Mouse (Mus musculus): ENCODE measurements around the gene AL732309.1. TPM values are rescaled to one million over a fixed set of nuclear protein-coding genes. Genes with fewer than 3 reads are reported as not detected.

AL732309.1 gene
- polyA plus RNA-seq, 2 experiments from 2014 or later, result 5.9 to 7.1 TPM

- no peak for ATAC-seq
Observed at GRCm38 (mm10) chr2:25237522-25237921, 9.1 kb downstream of the AL732309.1 start.

GRCm38 (mm10) chr2:25236614-25237013, 10.0 kb downstream of the AL732309.1 start, which contains the start of gene Rnf224:
TSS of gene Rnf224 (minus strand) at chr2:25236787.
- no peak for ATAC-seq

GRCm38 (mm10) chr2:25234551-25235220, 12.0 kb downstream of the AL732309.1 start:
- ATAC-seq, result no peak

- no peak for ATAC-seq
Observed at GRCm38 (mm10) chr2:25234050-25234449, 12.6 kb downstream of the AL732309.1 start, which contains the start of gene Slc34a3. TSS of gene Slc34a3 (minus strand) at chr2:25234364.

GRCm38 (mm10) chr2:25233421-25233820, 13.2 kb downstream of the AL732309.1 start:
- no peak for ATAC-seq

- ATAC-seq, result no peak
Observed at GRCm38 (mm10) chr2:25231038-25231437, 15.6 kb downstream of the AL732309.1 start.

GRCm38 (mm10) chr2:25230581-25230980, 16.1 kb downstream of the AL732309.1 start:
- ATAC-seq, result no peak

- no peak for ATAC-seq
Observed at GRCm38 (mm10) chr2:25229582-25229981, 17.1 kb downstream of the AL732309.1 start.

- ATAC-seq, result no peak
Observed at GRCm38 (mm10) chr2:25228995-25229530, 17.6 kb downstream of the AL732309.1 start.

GRCm38 (mm10) chr2:25228431-25228889, 18.2 kb downstream of the AL732309.1 start:
- peak; percentile 52 for ATAC-seq

GRCm38 (mm10) chr2:25227406-25227805, 19.3 kb downstream of the AL732309.1 start:
- no peak for ATAC-seq

GRCm38 (mm10) chr2:25226864-25227263, 19.8 kb downstream of the AL732309.1 start:
- no peak for ATAC-seq

- no peak for ATAC-seq
Observed at GRCm38 (mm10) chr2:25225811-25226379, 20.8 kb downstream of the AL732309.1 start.

- peak; percentile 86 for ATAC-seq
Observed at GRCm38 (mm10) chr2:25224766-25225752, 21.6 kb downstream of the AL732309.1 start.

- ATAC-seq, result no peak
Observed at GRCm38 (mm10) chr2:25224492-25224765, 22.2 kb downstream of the AL732309.1 start, which contains the start of gene Tubb4b. TSS of gene Tubb4b (minus strand) at chr2:25224702.

- ATAC-seq, result peak; percentile 12
Observed at GRCm38 (mm10) chr2:25223681-25224491, 22.8 kb downstream of the AL732309.1 start.

GRCm38 (mm10) chr2:25221331-25221772, 25.3 kb downstream of the AL732309.1 start:
- ATAC-seq, result no peak

GRCm38 (mm10) chr2:25218445-25218844, 28.2 kb downstream of the AL732309.1 start, which contains the start of gene Fam166a:
TSS of gene Fam166a (plus strand) at chr2:25218745.
- no peak for ATAC-seq

GRCm38 (mm10) chr2:25217666-25218065, 29.0 kb downstream of the AL732309.1 start:
- ATAC-seq, result no peak

GRCm38 (mm10) chr2:25214444-25214843, 32.2 kb downstream of the AL732309.1 start, which contains the start of gene Stpg3:
TSS of gene Stpg3 (minus strand) at chr2:25214637.
- no peak for ATAC-seq

- ATAC-seq, result no peak
Observed at GRCm38 (mm10) chr2:25213266-25213865, 33.3 kb downstream of the AL732309.1 start.
